Mouse (Mus musculus) CD4-positive, CD25-positive, alpha-beta regulatory T cell, adult 2 months (primary cell): Measurements from ENCODE around the gene Pex1.
"Not testable (repeated sequence)": the region's sequence is repeated elsewhere in the genome, so short reads cannot be mapped to it uniquely, and the experiment has no call there.

Source experiments
- DNase-seq: peaks from one replicate; pipeline ENCODE4 v3.0.0-alpha.2; 2012; ENCODE audit warnings: low read depth, low spot score

Pex1 gene

DNA sequence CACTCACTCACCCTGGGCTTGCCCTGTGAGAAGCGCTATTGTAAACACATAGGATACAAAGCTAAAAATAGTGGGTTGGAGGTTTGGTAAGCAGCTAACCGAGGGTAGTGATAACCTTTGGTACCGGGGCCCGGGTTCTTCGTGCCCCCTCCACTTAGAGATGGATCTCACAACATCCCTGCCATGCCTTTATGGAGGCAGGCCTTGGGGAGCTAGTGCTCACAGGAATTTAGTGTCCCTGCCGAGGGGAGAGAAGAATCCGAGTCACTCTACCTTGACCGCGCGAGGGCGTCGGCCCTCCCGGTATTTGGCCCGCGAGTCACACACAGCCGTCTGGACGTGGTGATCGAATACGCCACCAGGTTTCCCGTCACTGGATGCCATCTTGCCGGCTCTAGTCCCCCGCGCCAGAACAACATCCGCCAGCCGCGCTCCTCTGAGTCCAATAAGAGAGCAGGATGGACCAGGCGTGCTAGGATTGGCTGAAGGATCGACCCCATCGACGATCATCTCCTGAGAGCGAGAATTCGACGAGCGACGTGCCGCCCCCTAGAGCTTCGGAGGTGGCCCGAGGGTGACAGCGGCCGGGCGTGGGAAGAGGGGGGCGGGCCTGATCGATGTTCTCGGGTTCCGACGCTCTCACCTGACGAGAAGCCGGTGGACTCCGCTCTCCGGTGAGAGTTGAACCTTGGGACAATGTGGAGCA, at the start of gene Pex1:
TSS of gene Pex1 (plus strand) at position 374 of the 706 bp plus-strand sequence.
- DNase-seq = peak; percentile 98

DNA sequence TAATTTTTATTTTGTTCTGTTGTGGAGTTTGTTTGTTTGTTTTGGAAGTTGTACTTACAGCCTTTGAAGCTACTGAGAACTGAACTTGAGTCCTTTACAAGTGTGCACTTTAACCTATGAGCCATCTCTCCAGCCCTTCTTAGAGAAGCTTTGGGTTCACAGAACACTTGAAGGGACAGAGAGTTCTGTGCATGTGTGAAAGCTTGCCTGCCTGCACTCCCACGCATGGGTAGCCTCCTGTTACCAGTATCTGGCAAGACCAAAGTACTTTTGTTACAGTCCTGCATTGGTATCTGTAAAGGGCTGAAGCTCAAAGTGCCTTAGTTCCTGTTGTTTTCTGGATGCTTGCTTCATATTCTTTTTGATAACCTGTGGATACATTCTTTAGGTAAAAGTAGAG, 49.6 kb upstream of the Pex1 start:
- no peak for DNase-seq

DNA sequence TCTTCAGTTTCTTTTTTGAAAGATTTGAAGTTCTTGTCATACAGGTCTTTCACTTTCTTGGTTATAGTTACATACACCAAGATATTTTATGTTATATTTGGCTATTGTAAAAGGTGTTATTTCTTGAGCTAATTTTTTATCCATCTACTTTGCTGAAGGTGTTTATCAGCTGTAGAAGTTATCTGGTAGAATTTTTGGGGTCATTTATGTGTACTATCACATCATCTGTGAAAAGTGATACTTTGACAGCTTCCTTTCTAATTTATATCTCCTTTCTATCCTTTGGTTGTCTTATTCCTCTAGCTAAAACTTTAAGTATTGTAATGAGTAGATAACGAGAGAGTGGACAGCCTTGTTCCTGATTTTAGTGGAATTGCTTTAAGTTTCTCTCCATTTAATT, 44.4 kb upstream of the Pex1 start:
- DNase-seq = no peak

DNA sequence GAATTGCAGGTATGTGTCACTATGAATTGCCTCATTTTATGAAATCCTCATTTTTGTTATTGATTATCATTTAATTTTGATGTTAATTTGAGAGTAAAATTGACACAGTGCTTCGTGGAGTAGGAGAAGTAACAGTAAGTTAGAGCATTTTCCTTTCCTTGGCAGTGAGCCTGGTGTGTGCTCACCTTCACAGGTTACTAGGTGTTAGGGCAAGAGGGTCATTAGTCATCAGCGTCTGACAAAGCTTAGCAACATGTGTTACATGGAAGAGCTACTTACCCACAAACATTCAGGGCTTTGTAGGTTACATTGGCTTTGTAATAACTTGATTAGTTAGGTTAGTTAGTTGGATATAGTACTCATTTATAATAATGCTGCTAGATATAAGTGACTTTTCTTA, 41.7 kb upstream of the Pex1 start:
- no peak for DNase-seq

DNA sequence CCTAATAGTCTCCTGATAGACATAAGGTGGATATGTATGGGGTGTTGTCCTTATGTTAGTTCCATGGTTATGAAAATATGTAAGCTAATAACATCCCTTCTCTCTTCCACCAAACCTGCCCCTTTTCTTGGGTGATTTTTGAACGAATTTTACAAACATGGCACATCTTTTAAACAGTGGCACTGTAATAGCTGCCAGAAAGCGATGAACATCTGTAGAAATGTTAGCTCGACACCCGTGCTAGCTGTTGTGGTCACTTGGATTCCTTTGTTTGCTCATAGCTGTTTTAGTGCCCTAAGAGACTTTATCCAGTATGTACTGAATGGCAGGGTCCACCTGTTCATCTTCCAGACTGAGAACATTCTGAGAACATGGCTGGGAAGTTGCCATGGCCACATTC, 24.6 kb upstream of the Pex1 start, which contains the start of gene 1700109H08Rik:
TSS of gene 1700109H08Rik (plus strand) at position 301 of the 400 bp plus-strand sequence.
- no peak for DNase-seq

DNA sequence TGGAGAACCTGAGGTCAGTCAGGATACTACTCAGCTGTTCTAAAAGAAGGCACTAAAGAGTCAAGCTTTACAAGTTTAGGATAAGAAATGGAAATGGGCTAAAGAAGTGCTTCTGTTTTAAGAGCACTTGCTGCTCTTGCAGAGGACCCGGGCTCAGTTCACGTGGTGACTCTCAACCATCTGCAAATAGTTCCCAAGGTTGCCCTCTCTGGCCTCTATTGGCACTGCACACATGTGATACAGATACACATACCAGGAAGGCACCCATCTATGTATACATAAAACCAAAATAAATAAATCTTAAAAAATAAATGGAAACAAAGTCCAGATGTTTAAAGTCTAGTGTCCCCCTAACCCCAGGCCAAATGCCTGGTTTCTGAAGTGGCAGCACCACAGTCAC, 21.0 kb upstream of the Pex1 start:
- no peak for DNase-seq

DNA sequence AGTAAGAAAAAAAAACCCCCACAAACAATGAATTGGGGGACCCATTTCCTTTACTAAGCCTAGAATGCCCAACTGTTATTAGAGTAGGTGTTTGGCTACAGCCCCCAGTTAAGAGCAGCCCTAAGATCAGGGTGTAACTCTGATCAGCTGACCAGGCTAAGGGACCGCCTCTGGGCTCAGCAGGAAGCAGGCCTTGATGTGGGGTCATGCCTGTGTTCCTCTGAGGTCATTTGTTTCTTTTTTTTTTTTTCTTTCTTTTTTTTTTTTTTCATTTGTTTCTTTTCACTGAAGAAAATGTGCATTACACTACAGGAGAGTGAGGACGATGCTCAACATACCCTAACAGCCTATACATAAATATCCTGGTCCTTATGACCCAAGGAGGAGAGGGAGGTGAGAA, 17.9 kb upstream of the Pex1 start:
- no peak for DNase-seq

DNA sequence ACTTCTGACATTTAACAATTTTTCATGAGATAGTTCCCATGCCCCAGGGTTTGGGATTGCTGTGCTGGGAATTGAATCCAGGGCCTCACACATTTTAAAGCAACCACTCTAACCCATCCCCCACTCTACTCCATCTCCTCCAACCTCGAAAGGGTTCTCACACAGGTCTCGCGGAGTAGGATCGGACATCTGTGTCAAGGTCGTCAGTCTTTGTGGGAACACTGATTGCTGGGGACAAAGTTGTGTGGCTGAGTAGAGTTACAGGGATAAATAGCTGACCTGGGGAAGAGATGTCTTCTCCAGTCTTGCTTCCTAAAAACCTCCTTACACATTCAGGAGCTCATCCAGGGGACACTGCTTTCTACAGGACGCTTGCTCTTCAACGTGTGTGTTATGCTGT, 16.8 kb upstream of the Pex1 start:
- no peak for DNase-seq

DNA sequence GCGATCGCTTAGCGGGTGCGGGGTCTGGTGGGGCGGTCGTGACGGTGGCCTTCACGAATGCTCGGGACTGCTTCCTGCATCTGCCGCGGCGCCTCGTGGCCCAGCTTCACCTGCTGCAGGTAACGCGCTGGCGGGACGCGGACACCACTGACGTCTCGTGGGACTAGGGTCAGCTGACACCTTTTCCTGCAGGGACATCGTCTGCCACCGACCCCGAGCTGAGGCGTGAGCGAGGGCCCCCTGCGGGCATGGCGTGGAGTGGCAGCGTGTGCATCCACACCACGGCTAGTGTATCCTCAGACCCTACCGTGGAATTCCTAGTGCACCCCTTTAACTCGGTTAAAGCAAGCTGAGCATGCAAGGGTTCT, 517 bp downstream of the Pex1 start, which contains the start of gene Rbm48:
TSS of gene Rbm48 (minus strand) at position 187 of the 368 bp plus-strand sequence.
- DNase-seq = peak; percentile 86

DNA sequence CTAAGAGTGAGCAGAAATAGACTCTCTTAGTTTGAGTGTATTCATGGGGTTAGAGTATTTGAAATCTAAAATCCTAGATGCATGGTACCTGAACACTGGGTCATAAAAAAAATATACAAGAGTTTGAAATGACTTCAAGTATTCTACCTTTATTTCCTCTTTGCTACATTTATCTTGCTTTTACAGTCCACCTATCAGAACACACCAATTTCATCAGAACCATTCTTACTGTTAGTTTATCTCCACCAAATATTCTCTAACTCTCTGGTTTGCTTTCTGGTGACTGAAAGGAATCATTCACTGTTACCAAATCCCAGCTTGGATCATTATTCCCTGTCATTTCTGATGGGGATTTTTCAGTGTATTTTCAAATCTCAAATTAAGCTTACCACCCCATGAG, 1.3 kb downstream of the Pex1 start:
- DNase-seq = no peak

DNA sequence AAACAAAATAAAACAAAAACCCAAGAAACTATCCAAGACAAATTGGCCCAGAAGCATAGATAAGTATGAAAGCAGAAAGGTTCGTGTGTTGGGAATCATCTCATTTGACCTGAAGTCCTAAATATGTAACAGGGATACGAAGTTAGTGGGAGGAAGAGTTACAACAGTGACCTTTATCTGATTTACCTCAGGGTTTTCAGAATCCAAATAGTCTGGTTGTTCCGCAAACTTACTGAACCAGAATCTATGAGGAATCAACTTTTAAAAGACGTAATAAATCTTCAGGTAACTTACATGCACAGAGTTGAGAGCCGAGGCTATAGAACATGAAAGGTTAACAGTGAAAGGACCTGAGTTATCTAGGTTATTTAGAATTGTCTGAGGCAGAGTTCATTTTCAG, 2.9 kb downstream of the Pex1 start:
- no peak for DNase-seq

DNA sequence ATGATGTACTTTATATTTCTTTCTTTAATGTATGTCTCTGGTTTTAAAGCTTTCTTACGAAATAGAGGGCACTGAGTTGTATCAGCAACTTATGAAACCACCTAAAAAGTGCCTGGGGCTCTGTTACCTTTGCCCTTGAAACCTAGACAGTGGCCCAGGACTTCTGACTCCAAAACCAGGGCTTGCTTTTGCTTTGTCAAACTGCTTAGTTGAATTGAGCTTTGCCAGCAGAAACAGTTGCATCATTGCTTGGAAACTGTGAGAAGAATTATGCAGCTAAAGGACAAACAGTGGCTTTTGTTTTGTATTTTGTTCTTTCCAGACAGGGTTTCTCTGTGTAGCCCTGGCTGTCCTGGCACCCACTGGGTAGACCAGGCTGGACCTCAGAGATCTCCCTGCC, 4.4 kb downstream of the Pex1 start:
- DNase-seq = no peak

DNA sequence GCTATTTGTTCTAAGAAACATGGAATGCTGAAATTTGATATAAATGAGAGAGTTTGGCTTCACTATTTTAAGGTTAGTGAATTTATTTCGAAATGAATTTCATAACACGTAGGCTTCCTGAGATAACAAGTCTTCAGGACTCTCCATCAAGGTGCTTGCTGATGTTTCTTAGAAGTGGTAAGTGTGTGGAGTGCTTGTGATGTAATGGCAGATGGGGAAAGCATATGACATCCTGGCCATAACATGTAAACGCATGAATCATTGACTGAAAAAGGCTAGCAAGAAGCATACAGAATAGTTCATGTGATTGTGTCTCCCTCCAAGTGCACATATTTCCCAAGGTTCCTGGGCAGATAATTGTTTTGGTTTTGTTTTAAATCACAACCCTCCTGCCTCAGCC, 4.9 kb downstream of the Pex1 start:
- no peak for DNase-seq

DNA sequence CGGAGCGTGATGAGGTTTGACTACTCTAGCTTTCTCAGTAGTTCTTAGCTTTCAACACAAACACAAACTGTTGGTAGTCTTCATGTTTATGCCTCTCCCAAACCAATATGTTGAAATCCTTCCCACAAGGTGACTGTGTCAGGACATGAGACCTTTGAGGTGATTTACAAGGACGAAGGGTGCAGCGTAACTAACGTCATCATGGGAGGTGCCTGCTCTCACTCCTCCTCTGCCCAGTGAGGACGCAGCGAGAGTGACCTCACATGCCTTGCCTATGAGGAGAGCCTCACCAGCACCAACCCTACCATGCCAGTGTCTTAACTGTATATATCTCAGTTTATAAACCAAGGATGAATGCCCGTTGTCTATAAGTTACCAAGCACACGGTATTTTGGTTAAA, 11.2 kb downstream of the Pex1 start:
- no peak for DNase-seq

DNA sequence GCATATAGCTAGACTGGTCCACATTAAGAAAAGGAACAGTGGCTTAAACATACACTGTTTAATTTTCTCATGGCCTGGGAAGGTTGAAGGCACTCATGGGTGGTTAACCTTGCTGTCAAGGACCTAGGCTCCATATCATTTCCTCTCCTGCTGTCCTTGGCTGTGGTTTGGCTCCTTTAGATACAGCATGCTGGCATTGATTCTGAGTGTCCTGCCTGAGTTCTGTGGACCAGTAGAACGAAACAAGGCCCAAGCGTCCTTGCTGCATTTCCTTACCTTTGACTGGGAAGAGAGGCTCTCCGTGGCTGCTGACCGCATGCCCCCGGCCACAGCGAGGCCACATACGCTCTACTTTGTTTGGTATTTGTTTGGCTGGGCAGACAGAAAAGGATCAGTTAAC, 13.4 kb downstream of the Pex1 start:
- no peak for DNase-seq

DNA sequence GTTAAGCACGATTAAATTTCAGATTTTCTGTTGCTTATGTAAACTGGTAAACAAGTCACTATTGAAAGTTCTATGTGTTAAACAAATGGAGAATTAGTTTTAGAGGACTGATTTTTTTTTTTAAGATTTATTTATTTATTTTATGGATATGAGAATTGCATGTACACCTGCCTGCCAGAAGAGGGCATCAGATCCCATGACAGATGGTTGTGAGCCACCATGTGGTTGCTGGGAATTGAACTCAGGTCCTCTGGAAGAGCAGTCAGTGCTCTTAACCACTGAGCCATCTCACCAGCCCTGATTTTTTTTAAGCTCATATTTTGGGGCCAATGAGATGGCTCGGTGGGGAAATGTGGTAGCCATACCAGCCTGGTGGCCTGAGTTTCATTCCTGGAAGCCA, 16.0 kb downstream of the Pex1 start:
- not testable (repeated sequence) for DNase-seq

DNA sequence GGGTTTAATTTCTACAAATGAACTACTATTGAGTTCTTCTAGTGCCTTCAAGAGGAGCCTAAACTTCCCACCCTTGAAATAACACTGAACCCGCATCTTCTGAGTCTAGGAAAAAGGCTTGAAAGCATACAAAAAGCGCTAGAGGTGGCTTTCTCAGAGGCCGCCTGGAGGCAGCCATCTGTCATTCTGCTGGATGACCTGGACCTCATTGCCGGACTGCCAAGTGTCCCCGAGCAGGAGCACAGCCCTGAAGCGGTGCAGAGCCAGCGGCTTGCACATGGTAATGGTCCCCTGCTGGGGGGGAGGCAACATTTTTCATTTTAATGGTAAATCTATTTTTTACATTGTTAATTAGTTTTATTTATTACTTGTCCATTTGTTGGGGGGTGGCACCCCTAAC, 24.6 kb downstream of the Pex1 start:
- DNase-seq = no peak

DNA sequence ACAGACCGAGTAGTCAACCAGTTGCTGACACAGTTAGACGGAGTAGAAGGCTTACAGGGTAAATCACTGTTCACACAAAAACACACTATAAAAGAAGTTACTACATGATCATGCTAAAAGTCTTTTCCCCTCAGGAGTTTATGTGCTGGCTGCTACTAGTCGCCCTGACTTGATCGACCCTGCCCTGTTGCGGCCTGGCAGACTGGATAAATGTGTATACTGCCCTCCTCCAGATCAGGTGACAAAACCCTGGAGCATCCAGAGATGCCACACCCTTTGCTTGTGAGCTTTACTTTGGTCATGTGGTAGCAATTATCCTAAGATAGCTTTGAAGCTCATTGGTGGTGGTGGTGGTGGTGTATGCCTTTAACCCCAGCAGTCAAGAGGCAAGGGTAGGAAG, 34.2 kb downstream of the Pex1 start:
- no peak for DNase-seq

DNA sequence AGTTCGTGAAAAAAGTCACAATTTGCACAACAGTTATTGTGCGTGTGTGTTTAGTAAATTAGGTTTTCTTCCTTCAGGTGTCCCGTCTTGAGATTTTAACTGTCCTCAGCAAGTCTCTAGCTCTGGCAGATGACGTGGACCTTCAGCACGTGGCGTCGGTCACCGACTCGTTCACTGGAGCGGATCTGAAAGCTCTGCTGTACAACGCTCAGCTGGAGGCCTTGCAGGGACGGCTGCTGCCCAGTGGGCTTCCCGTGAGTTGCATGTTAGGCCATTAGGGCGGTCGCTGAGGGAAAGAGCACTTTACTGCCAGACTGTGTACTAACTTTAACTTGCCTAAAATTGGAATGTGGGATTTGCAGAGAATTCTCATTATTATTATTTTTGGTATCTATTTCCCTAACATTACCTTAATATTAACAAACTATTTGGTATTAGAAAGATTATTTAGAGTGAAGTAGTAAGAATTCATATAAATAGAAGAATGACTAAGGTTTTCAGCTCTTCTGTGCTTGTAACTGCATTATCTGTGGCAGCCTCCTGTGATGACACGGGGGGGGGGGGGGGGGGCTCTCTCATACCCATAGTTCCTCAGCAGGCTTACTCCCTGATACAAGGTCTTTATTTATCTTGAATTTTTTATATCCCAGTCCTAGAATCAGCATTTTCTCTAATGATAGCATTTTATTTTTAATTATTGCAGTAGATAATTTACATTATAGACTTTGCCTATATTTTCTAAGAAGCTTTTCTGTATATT, 35.8 kb downstream of the Pex1 start:
- DNase-seq = no peak

DNA sequence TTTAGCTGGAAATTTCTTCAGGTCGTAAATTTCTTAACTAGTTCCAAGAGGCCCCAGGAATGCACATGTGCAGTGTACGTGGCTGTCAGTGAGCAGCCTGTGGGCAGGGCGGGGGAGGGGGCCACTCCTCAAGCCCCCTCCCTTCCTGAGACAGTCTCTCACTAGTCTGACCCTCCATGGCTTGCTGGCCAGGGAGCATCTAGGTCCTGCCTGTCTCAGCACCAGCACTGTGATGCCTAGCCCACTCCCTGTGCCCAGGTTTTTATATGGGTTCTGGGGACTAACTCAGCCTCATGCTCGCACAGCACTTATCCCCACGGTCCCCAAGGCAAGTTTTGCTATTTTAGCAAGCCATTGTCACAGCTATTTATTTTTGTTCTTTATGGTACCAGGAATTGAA, 36.4 kb downstream of the Pex1 start:
- no peak for DNase-seq

DNA sequence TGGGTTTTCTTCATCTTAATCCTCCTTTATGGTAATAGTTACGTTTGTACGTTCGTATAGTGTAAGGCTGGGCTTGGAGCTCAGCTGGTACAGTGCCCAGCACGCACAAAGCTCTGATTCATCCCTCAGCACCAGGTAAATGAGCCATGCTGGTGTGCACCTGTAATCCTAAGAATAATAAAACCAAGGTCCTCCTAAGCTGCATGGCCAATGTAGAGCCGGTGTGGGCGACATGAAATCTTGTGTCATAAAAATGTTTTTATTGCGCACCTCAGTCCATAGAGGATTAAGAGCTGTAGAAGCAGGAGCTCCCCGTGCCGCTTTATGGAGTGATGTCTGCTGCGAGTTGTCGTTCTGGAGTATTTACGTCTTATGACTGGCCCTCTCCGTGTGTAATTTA, 37.4 kb downstream of the Pex1 start:
- no peak for DNase-seq

DNA sequence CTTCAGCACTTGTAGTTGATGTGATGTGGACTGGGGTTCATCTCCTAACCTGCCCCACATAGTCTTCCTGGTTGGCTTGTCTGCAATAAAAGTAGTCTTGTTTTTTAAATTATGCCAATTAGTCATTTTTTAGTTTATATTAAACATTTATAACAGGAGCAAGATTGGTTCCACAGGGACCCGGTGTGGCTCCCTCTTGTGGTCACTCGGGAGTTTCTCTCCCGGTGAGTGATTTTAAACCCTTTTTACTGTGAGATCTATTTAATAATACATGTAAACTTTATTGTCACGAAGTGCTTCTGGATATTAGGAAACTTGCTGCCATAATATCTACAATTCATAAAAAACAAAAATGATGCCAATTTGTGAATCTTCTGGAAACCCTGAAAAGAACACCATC, 38.1 kb downstream of the Pex1 start:
- peak; percentile 35 for DNase-seq

DNA sequence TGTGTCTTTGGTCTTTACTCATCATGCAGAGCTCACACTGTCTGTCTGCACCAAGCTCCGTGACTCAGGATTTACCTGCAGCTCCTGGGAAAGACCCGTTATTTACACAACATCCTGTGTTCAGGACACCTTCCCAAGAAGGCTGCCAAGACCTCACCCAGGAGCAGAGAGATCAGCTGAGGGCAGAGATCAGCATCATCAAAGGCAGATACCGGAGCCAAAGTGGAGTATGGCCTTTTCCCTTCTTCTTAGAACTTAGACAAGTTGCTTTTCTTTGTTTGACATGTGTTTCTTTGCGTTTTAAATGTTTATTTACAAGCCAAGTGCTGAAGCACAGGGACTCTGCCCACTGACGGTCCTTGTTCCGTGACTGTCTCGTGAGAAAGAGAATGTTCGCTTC, 39.4 kb downstream of the Pex1 start:
- no peak for DNase-seq
